Mouse (Mus musculus) spleen, adult 2 months (tissue): Measurements from ENCODE around the gene Gm10721.
"Not testable (repeated sequence)": the region's sequence is repeated elsewhere in the genome, so short reads cannot be mapped to it uniquely, and the experiment has no call there.

Source experiments
- CTCF ChIP-seq: fragments of 200-500 bp; IDR thresholded peaks from 2 replicates; pipeline ENCODE4 v1.5.1; 2011; ENCODE audit warnings: mild to moderate bottlenecking, inconsistent platforms; ENCODE audit not compliant: insufficient read depth, insufficient read length, insufficient replicate concordance; ENCODE audit errors: extremely low read depth
- POLR2A ChIP-seq: fragments of 200-500 bp; IDR thresholded peaks from 2 replicates; pipeline ENCODE4 v1.6.1; 2011; ENCODE audit warnings: low read depth, low read length, inconsistent platforms

DNA sequence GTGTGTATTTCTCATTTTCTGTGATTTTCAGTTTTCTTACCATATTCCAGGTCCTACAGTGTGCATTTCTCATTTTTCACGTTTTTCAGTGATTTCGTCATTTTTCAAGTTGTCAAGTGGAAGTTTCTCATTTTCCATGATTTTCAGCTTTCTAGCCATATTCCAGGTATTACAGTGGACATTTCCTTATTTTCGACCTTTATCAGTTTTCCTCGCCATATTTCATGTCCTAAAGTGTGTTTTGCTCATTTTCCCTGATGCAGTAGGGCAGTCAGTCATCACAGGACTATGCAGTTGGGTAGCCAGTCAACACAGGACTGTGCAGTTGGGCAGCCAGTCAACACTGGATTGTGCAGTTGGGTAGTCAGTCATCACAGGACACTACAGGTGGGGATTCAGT is 25.2 kb downstream of the Gm10721 start:
- not testable (repeated sequence) for TF ChIP-seq CTCF, POLR2A
